Mouse (Mus musculus) neutrophil, adult 5-6 weeks (primary cell): ENCODE measurements at regions not wholly inside any gene's neighbourhood (a gene's known extent, or its start where the extent isn't known, plus 50 kb on each side); places are given as distances from the start of the nearest gene placed in this dataset.

Experiments
- ATAC-seq: fragments of 151-379, 151-347 bp; 2 replicates; pipeline ENCODE4 v1.8.0; 2017; ENCODE audit warnings: mild to moderate bottlenecking, moderate TSS enrichment; ENCODE audit not compliant: insufficient number of reproducible peaks, poor library complexity, low FRiP score, severe bottlenecking; ENCODE audit errors: extremely low read depth

GRCm38 (mm10) chr8:127662776-127663499 is 599.2 kb downstream of the Pard3 start:
- ATAC-seq: no peak

DNA sequence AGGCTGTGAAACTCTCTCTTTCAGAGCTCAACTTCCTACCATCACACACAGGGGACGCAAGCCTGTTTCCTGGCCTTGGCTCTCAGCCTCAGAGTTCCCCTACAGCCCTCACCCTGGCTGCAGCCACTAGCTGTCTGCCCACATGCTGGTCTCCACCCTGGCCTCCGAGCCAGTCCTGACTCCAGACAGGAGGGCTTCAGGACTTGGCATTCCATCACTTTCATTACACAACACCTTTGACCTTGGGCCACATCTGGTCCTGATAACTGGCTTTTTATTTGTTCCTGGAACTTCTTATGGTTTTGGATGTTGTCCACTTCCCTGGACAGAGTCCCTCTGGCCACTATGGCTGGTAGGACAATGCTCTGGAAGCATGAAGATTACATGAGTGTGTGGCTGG is 602.9 kb downstream of the Pard3 start:
- no peak for ATAC-seq

GRCm38 (mm10) chr8:127668991-127669390 is 605.3 kb downstream of the Pard3 start:
- ATAC-seq: no peak

- ATAC-seq: no peak
Measured at GRCm38 (mm10) chr8:127674063-127674462, 610.4 kb downstream of the Pard3 start.

- no peak for ATAC-seq
Measured at GRCm38 (mm10) chr8:127675377-127675776, 611.7 kb downstream of the Pard3 start.

DNA sequence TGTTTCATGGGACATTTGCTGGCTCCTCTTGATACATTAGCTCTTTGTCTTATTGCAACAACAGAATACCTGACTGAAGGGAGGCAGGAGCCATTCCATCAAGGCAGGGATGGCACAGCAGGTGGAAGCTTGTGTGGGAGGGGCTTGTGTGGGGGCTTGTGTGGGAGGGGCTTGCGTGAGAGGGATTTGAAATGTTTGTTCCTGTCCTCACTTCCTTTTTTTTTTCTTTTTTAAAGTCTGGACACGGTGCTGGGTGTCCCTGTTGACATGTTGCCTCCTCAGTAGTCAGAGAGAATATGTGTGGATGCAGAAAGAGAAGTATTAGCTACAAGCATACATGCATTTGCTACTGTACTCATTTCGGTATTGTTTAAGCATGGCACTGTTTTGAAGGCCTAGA is 616.5 kb downstream of the Pard3 start:
- no peak for ATAC-seq

DNA sequence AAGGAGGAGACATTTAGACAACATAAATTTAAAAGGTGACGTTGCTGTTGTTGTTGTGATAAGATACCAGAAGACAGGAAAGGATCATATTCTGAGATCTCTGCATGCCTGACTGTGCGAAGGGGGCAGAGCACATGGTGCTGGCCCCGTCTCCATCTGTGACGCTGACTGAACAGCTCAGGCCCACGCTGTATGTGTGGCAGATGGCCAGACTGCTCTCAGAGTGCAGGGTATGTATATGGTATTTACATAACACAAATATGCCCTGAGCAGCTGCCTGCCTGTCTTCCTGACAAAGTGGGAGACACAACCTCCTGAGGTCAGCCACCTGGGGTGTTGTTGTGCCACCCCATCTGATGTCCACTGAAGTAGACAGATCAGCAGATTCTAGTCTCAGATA is 620.5 kb downstream of the Pard3 start:
- ATAC-seq: no peak

DNA sequence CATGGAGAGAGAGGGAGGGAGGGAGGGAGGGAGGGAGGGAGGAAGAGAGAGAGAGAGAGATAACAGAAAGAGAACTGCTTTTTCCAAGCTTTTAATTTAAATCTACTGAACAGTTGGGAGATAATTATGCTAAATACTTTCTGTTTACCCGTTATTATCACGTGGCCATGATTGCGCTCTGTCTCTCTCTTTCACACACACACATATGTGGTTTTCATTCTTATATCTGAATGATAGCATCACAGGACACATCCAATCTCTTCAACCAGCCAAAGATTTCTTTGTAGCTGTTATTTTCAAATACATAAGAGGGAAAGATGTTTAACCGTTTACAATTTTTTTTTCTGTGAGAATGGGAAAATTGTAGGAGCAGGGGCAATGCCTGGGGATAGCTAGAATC is 627.1 kb downstream of the Pard3 start:
- no peak for ATAC-seq

GRCm38 (mm10) chr8:127698404-127698803 is 634.7 kb downstream of the Pard3 start:
- no peak for ATAC-seq

DNA sequence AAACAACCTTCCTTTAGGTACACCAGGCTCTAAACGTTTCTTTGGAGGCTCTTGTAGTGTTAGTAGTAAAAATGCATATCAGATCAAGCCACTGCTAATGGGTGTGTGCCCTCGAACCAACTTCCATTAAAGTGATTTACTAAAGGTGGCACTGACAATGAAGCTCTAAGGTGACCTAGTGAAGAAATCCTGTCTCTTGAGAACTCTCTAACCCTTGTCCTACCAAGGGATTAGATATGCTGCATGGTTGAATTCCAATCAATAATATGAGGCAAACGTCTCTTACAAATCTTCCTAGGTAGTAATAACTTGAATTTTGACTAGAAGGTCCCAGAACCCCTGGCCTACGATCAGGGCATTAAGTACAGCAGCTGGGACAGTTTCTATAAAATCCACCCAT is 640.7 kb downstream of the Pard3 start:
- ATAC-seq: no peak

GRCm38 (mm10) chr8:127706051-127706835 is 642.5 kb downstream of the Pard3 start:
- ATAC-seq: no peak

DNA sequence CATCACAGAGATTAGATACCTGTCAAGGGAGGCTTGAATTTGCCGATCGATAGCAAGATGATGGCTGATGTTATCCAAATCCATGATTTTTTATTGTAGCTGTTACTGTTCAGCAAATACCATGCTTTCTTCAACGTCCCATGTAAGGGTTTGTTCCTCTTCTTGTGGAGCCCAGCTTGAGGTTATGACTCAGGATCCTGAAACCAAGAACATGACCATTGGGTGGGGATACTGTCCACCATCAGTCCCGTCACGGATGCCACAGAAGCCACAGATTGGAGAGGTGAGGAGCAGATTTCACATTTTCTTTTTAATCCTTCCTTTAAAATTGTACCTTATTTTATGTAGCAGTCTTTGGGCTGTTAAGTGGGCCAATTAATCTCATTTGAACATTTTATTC is 645.7 kb downstream of the Pard3 start:
- ATAC-seq: no peak

- no peak for ATAC-seq
Measured at GRCm38 (mm10) chr8:127715097-127715496, 643.3 kb upstream of the Nrp1 start.

DNA sequence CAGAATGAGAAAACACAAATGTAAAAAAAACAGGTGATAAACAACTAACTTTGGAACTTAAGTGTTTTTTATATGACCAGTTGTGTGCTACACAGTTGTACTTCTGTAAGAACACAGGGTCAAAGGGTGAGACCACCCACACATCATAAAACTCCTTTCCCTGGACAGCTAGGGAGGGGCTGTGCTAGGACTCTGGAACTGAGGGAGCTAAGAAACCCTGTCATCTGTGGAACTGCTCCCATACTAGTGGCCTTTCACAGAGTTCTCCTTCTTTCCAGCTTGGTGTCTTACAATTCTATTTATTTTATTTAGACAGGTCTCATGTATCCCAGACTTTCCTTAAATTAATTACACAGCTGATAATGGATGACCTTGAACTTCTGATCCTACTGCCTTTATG is 640.4 kb upstream of the Nrp1 start:
- no peak for ATAC-seq

GRCm38 (mm10) chr8:127719881-127720280 is 638.5 kb upstream of the Nrp1 start:
- ATAC-seq: no peak

- ATAC-seq: no peak
Measured at GRCm38 (mm10) chr8:127720593-127721290, 637.7 kb upstream of the Nrp1 start.

DNA sequence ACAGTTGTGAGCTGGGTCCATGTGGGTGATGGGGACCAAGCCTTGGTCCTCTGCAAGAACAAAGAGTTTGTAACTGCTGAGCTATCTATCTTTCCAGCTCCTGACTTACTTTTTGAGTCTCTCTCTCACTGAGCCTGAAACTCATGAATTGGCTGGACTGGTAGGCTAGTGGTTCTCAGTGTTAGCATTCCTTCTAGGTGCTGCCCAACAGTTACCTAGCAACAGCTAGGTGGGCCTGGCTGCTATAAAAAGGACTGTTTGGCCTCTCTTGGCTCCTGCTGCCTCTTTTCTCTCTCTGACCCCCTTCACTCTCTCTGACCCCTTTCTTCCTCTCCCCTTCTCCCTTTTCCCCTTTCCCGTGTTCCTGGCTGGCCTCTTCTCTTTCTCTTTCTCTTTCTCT is 636.8 kb upstream of the Nrp1 start:
- no peak for ATAC-seq

- no peak for ATAC-seq
Measured at GRCm38 (mm10) chr8:127734059-127734458, 624.3 kb upstream of the Nrp1 start.

DNA sequence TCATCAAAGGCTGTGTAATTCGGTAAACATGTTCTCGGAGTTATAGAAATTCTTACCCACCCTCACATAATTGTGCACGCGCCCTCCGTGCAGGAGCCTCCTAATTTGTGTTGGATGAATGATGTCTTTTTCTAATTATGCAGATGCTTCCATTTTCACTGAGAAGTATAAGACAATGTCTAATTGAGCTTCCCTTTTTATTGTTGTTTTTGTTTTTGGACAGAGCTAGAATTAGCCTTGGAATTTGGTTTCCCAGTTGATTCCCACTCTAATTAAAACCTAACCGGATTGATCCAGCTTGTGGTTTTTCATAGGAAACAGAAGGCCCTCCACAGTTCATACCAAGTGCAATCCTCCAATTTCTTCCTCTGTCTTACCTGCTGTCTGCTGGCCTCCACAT is 616.2 kb upstream of the Nrp1 start:
- no peak for ATAC-seq

- ATAC-seq: no peak
Measured at GRCm38 (mm10) chr8:127745221-127745620, 613.2 kb upstream of the Nrp1 start.
